Mouse (Mus musculus): ENCODE data around the gene Ccl5. TPM values are rescaled to one million over a fixed set of nuclear protein-coding genes. Genes with fewer than 3 reads are reported as not detected.

Ccl5 gene
- polyA plus RNA-seq, 1 experiment from 2014 or later, result 3.0 TPM

- no peaks in the 10 kb centered on the region for H3K36me3 ChIP-seq (ENCODE audit: control insufficient read depth, insufficient read depth, low read length)
- no peak overlapping the region for H3K27ac ChIP-seq (ENCODE audit: low read depth)
- whole genome bisulfite sequencing, result 91% methylated on average over 9 of the region's 9 CpGs
- H3K4me2 ChIP-seq (ENCODE audit: low read length), result no peak overlapping the region
- no peak for DNase-seq (ENCODE audit: low spot score)
- no peak for ATAC-seq (replicated peaks; ENCODE audit: low FRiP score, low TSS enrichment, low read depth)
- H3K9me3 ChIP-seq (ENCODE audit: control insufficient read depth, low read length), result no peaks in the 10 kb centered on the region
- H3K27me3 ChIP-seq (replicated peaks; ENCODE audit: control insufficient read depth, insufficient read depth, low read length), result no peaks in the 10 kb centered on the region
- H3K4me1 ChIP-seq (replicated peaks; ENCODE audit: control insufficient read depth, insufficient read depth, low read length), result no peaks in the 10 kb centered on the region
- no peak overlapping the region for H3K9ac ChIP-seq (ENCODE audit: low read length)
- no peak overlapping the region for H3K4me3 ChIP-seq (ENCODE audit: low read depth, low read length)
Observed at GRCm38 (mm10) chr11:83568061-83568460, 37.7 kb upstream of the Ccl5 start.

DNA sequence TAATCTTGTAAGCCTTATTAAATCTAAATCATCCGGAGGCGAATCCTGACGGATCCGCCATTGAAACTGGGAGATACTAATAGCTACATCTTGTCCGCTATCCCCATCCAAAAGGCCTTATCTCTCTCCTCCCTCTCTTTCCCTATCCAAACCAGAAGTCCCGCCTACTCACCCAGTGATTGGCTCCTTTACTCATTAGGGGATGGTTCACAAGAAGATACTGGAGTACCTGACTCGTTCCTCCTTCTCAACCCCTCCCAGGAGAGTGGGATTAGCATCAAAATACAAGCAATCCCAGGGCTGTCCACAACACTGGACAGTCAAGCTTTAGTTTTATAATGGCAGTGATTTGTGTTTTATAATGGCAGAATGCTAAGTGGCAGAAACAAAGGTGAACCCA, 37.0 kb upstream of the Ccl5 start:
- Histone ChIP-seq H3K4me1 (replicated peaks; ENCODE audit: control insufficient read depth, insufficient read depth, low read length) (no peaks in the 10 kb centered on the region), H3K4me2 (ENCODE audit: low read length) (no peak overlapping the region), H3K27me3 (replicated peaks; ENCODE audit: control insufficient read depth, insufficient read depth, low read length) (no peaks in the 10 kb centered on the region), H3K4me3 (ENCODE audit: low read depth, low read length) (no peak overlapping the region), H3K9ac (ENCODE audit: low read length) (no peak overlapping the region), H3K27ac (ENCODE audit: low read depth) (no peak overlapping the region), H3K9me3 (ENCODE audit: control insufficient read depth, low read length) (no peaks in the 10 kb centered on the region), H3K36me3 (ENCODE audit: control insufficient read depth, insufficient read depth, low read length) (no peaks in the 10 kb centered on the region)
- no peak for DNase-seq (ENCODE audit: low spot score)
- WGBS, result 72% methylated on average over 7 of the region's 7 CpGs
- no peak for ATAC-seq (replicated peaks; ENCODE audit: low FRiP score, low TSS enrichment, low read depth)

DNA sequence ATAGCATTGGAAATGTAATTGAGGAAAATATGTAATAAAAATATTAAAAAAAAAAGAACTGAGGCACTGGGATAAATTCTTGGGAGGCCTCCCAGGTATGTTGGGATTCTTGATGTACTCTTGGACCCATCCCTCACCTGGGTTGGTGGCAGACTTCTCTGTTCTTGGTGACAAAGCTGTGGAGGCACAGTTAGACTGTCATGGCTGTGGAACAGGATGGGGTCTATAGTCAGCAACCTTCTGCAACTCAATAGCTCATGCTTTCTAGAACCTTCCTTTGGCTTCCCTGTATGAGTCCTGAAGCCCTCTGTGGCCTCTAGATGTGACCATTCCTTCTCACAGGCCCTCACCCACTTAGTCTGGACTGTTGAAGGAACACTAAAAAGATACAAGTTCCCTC, 36.3 kb upstream of the Ccl5 start:
- no peaks in the 10 kb centered on the region for H3K9me3 ChIP-seq (ENCODE audit: control insufficient read depth, low read length)
- no peak overlapping the region for H3K27ac ChIP-seq (ENCODE audit: low read depth)
- DNase-seq (ENCODE audit: low spot score), result no peak
- H3K4me2 ChIP-seq (ENCODE audit: low read length), result no peak overlapping the region
- no peaks in the 10 kb centered on the region for H3K27me3 ChIP-seq (replicated peaks; ENCODE audit: control insufficient read depth, insufficient read depth, low read length)
- ATAC-seq (replicated peaks; ENCODE audit: low FRiP score, low TSS enrichment, low read depth), result no peak
- no peaks in the 10 kb centered on the region for H3K4me1 ChIP-seq (replicated peaks; ENCODE audit: control insufficient read depth, insufficient read depth, low read length)
- H3K36me3 ChIP-seq (ENCODE audit: control insufficient read depth, insufficient read depth, low read length), result no peaks in the 10 kb centered on the region
- no peak overlapping the region for H3K9ac ChIP-seq (ENCODE audit: low read length)
- no peak overlapping the region for H3K4me3 ChIP-seq (ENCODE audit: low read depth, low read length)

- Histone ChIP-seq H3K4me3 (ENCODE audit: low read depth, low read length) (no peak overlapping the region), H3K9ac (ENCODE audit: low read length) (no peak overlapping the region), H3K9me3 (ENCODE audit: control insufficient read depth, low read length) (no peaks in the 10 kb centered on the region), H3K36me3 (ENCODE audit: control insufficient read depth, insufficient read depth, low read length) (no peaks in the 10 kb centered on the region), H3K27ac (ENCODE audit: low read depth) (no peak overlapping the region), H3K4me2 (ENCODE audit: low read length) (no peak overlapping the region), H3K27me3 (replicated peaks; ENCODE audit: control insufficient read depth, insufficient read depth, low read length) (no peaks in the 10 kb centered on the region), H3K4me1 (replicated peaks; ENCODE audit: control insufficient read depth, insufficient read depth, low read length) (no peaks in the 10 kb centered on the region)
- ATAC-seq (replicated peaks; ENCODE audit: low FRiP score, low TSS enrichment, low read depth) (no peak), DNase-seq (ENCODE audit: low spot score) (no peak)
- 61% methylated on average over 2 of the region's 2 CpGs for WGBS
Observed at GRCm38 (mm10) chr11:83563754-83564153, 33.4 kb upstream of the Ccl5 start.

DNA sequence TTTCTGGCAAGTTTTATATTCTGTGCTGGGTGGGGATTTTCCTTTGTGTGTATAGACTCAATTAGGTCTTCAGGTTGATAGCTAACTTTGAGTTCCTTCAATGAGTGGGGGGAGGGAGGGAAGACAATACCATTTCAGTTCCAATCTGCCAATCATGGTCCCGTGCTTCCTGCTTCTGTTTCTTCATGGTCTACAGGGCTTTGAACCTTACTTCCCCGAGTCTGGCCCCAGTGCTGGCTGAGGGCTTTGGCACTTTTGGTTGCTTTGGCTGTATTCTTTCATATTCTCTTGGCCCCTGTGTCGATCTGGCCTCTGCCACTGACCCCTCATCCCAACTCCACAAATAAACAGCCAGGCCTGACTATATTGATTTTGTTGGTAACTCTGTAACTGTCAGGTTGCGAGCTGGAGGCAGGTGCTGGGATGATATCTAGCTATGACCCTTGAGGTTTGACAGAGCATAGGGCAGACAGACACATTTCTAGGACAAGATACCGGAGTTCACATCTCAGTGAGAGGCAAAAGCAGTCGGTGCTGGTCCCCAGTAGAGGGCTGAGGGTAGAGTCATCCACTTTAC, 32.1 kb upstream of the Ccl5 start:
- Histone ChIP-seq H3K9me3 (ENCODE audit: control insufficient read depth, low read length) (no peaks in the 10 kb centered on the region), H3K4me2 (ENCODE audit: low read length) (no peak overlapping the region), H3K36me3 (ENCODE audit: control insufficient read depth, insufficient read depth, low read length) (no peaks in the 10 kb centered on the region), H3K4me1 (replicated peaks; ENCODE audit: control insufficient read depth, insufficient read depth, low read length) (no peaks in the 10 kb centered on the region), H3K27me3 (replicated peaks; ENCODE audit: control insufficient read depth, insufficient read depth, low read length) (no peaks in the 10 kb centered on the region), H3K4me3 (ENCODE audit: low read depth, low read length) (no peak overlapping the region), H3K9ac (ENCODE audit: low read length) (no peak overlapping the region), H3K27ac (ENCODE audit: low read depth) (no peak overlapping the region)
- DNase-seq (ENCODE audit: low spot score), result no peak
- WGBS, result 69% methylated on average over 6 of the region's 6 CpGs
- ATAC-seq (replicated peaks; ENCODE audit: low FRiP score, low TSS enrichment, low read depth), result no peak

DNA sequence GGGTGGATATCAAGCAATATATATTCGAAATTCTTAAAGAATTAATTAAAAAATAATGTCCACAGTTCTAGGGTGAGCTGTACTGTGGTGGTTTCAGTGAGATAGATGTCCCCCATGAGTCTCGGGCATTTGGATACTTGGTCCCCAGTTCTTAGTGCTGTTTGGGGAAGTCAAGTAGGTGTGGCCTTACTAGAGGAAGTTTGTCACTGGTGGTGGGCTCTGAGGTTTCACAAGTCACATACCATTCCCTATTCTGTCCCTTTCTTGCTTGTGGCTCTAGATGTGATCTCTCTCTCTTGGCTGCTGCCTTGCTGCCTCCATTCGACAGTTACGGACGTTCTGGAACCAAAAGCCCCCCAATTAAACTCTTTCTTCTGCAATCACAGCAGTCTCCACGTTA, 30.1 kb upstream of the Ccl5 start:
- Histone ChIP-seq H3K27me3 (replicated peaks; ENCODE audit: control insufficient read depth, insufficient read depth, low read length) (no peaks in the 10 kb centered on the region), H3K36me3 (ENCODE audit: control insufficient read depth, insufficient read depth, low read length) (no peaks in the 10 kb centered on the region), H3K9ac (ENCODE audit: low read length) (no peak overlapping the region), H3K27ac (ENCODE audit: low read depth) (no peak overlapping the region), H3K4me1 (replicated peaks; ENCODE audit: control insufficient read depth, insufficient read depth, low read length) (peaks cover 8% of the 10 kb centered on the region; the same call in 1 of the 2 replicates), H3K4me3 (ENCODE audit: low read depth, low read length) (no peak overlapping the region), H3K4me2 (ENCODE audit: low read length) (no peak overlapping the region), H3K9me3 (ENCODE audit: control insufficient read depth, low read length) (no peaks in the 10 kb centered on the region)
- DNase-seq (ENCODE audit: low spot score) (no peak), ATAC-seq (replicated peaks; ENCODE audit: low FRiP score, low TSS enrichment, low read depth) (no peak)
- 85% methylated on average over 6 of the region's 6 CpGs for WGBS

- no peak for DNase-seq (ENCODE audit: low spot score)
- no peak for ATAC-seq (replicated peaks; ENCODE audit: low FRiP score, low TSS enrichment, low read depth)
- no peak overlapping the region for H3K9ac ChIP-seq (ENCODE audit: low read length)
- no peak overlapping the region for H3K27ac ChIP-seq (ENCODE audit: low read depth)
- H3K4me3 ChIP-seq (ENCODE audit: low read depth, low read length), result no peak overlapping the region
- H3K36me3 ChIP-seq (ENCODE audit: control insufficient read depth, insufficient read depth, low read length), result no peaks in the 10 kb centered on the region
- H3K4me1 ChIP-seq (replicated peaks; ENCODE audit: control insufficient read depth, insufficient read depth, low read length), result peaks cover 8% of the 10 kb centered on the region; the same call in 1 of the 2 replicates
- no peak overlapping the region for H3K4me2 ChIP-seq (ENCODE audit: low read length)
- H3K27me3 ChIP-seq (replicated peaks; ENCODE audit: control insufficient read depth, insufficient read depth, low read length), result no peaks in the 10 kb centered on the region
- no peaks in the 10 kb centered on the region for H3K9me3 ChIP-seq (ENCODE audit: control insufficient read depth, low read length)
- WGBS, result 72% methylated on average over 10 of the region's 10 CpGs
Observed at GRCm38 (mm10) chr11:83557074-83557473, 26.8 kb upstream of the Ccl5 start.

GRCm38 (mm10) chr11:83556085-83556781, 25.9 kb upstream of the Ccl5 start:
- DNase-seq (ENCODE audit: low spot score), result peak; percentile 81
- WGBS, result 28% methylated on average over 8 of the region's 8 CpGs
- ATAC-seq (replicated peaks; ENCODE audit: low FRiP score, low TSS enrichment, low read depth), result 0 out of 2 replicates have a peak, but pooled peaks have one; percentile 32

DNA sequence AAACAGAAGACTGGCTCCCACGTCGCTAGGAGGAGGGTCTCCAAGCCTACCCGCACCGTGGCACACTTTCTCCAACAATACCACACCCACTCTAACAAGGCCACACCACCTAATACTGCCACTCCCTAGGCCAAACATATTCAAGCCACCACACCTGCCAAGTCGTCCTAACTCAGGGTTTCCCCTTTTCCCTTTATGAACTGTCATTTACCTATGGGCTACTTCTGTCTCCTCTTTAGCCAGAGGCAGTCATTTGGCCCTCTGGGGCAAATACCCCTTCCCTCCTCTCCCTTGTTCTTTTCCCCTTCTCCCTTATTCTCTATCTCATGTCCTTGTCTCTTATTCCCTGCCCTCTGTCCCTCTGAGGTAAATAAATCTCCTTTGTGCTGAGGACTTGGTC, 21.4 kb upstream of the Ccl5 start:
- Histone ChIP-seq H3K4me1 (replicated peaks; ENCODE audit: control insufficient read depth, insufficient read depth, low read length) (peaks cover 6% of the 10 kb centered on the region; the same call in 1 of the 2 replicates), H3K27me3 (replicated peaks; ENCODE audit: control insufficient read depth, insufficient read depth, low read length) (no peaks in the 10 kb centered on the region), H3K36me3 (ENCODE audit: control insufficient read depth, insufficient read depth, low read length) (no peaks in the 10 kb centered on the region), H3K9me3 (ENCODE audit: control insufficient read depth, low read length) (no peaks in the 10 kb centered on the region), H3K27ac (ENCODE audit: low read depth) (no peak overlapping the region), H3K9ac (ENCODE audit: low read length) (no peak overlapping the region), H3K4me3 (ENCODE audit: low read depth, low read length) (no peak overlapping the region), H3K4me2 (ENCODE audit: low read length) (no peak overlapping the region)
- DNase-seq (ENCODE audit: low spot score) (no peak), ATAC-seq (replicated peaks; ENCODE audit: low FRiP score, low TSS enrichment, low read depth) (no peak)
- WGBS, result 83% methylated on average over 5 of the region's 5 CpGs

More at GRCm38 (mm10) chr11:83556085-83556781, 25.9 kb upstream of the Ccl5 start:
- Histone ChIP-seq H3K4me1 (replicated peaks; ENCODE audit: control insufficient read depth, insufficient read depth, low read length) (peaks cover 8% of the 10 kb centered on the region; the same call in 1 of the 2 replicates), H3K9me3 (ENCODE audit: control insufficient read depth, low read length) (no peaks in the 10 kb centered on the region), H3K4me2 (ENCODE audit: low read length) (no peak overlapping the region; the same call in 1 of the 2 replicates), H3K36me3 (ENCODE audit: control insufficient read depth, insufficient read depth, low read length) (no peaks in the 10 kb centered on the region), H3K4me3 (ENCODE audit: low read depth, low read length) (no peak overlapping the region), H3K27me3 (replicated peaks; ENCODE audit: control insufficient read depth, insufficient read depth, low read length) (no peaks in the 10 kb centered on the region), H3K9ac (ENCODE audit: low read length) (no peak overlapping the region), H3K27ac (ENCODE audit: low read depth) (no peak overlapping the region)

All from intestine, embryonic 14.5 days (tissue).